Mouse (Mus musculus) kidney, postnatal 0 days (tissue): ENCODE measurements around the gene Gm11020. TPM values are rescaled to one million over a fixed set of nuclear protein-coding genes. Genes with fewer than 3 reads are reported as not detected.
"Not testable (repeated sequence)": the region's sequence is repeated elsewhere in the genome, so short reads cannot be mapped to it uniquely, and the experiment has no call there.

ENCODE experiments used
- ATAC-seq: fragments of 200-750 bp; cut with Nextera tagmentation; replicated peaks from 2 replicates; pipeline ENCODE4 v1.8.0; 2017; ENCODE audit warnings: low read depth, moderate number of reproducible peaks, moderate TSS enrichment, moderate library complexity; ENCODE audit not compliant: low FRiP score
- DNase-seq: peaks from one replicate; pipeline ENCODE4 v3.0.0-alpha.2; 2016; ENCODE audit warnings: low spot score
- H3K27ac ChIP-seq: fragments of 300-500 bp; sonication (generic); 2 replicates; pipeline ENCODE4 v1.5.1; 2014; ENCODE audit warnings: mild to moderate bottlenecking
- H3K27me3 ChIP-seq: fragments of 300-500 bp; sonication (generic); 2 replicates; pipeline ENCODE4 v1.6.1; 2014; ENCODE audit warnings: low read length, mixed read lengths; ENCODE audit not compliant: insufficient read depth
- H3K36me3 ChIP-seq: fragments of 300-500 bp; sonication (generic); 2 replicates; pipeline ENCODE4 v1.6.1; 2014; ENCODE audit warnings: low read length, mixed read lengths; ENCODE audit not compliant: insufficient read depth
- H3K4me1 ChIP-seq: fragments of 300-500 bp; sonication (generic); replicated peaks from 2 replicates; pipeline ENCODE4 v1.6.1; 2014; ENCODE audit warnings: antibody characterized with exemption, low read length, mixed read lengths; ENCODE audit not compliant: insufficient read depth
- H3K4me2 ChIP-seq: fragments of 300-500 bp; sonication (generic); 2 replicates; pipeline ENCODE4 v1.6.1; 2014; ENCODE audit warnings: mild to moderate bottlenecking, low read length, moderate library complexity, mixed read lengths
- H3K4me3 ChIP-seq: fragments of 300-500 bp; sonication (generic); replicated peaks from 2 replicates; pipeline ENCODE4 v1.5.1; 2014; ENCODE audit warnings: low read depth, low read length
- H3K9ac ChIP-seq: fragments of 300-500 bp; sonication (generic); 2 replicates; pipeline ENCODE4 v1.6.1; 2014; ENCODE audit warnings: low read depth, low read length
- H3K9me3 ChIP-seq: fragments of 300-500 bp; sonication (generic); replicated peaks from 2 replicates; pipeline ENCODE4 v1.6.1; 2016; ENCODE audit warnings: low read length, inconsistent platforms, mixed read lengths
- CTCF ChIP-seq: IDR thresholded peaks from 2 replicates; pipeline ENCODE4 v1.5.1; 2016; ENCODE audit warnings: antibody characterized with exemption, low read depth, mild to moderate bottlenecking, moderate library complexity
- WGBS: fragments of 180-500 bp; shearing (Covaris S2); extraction: QIAGEN DNeasy Blood & Tissue Kit; methylation state at CpG from one replicate; pipeline ENCODE4 v1.1.7; 2014; 5-methylcytosine and 5-hydroxymethylcytosine counted together
- polyA plus RNA-seq: library from polyadenylated mRNA; unstranded; fragments of >200 nt; fragmentation: Nextera tagmentation; extraction: Ambion mirVana; gene quantifications from 2 replicates; pipeline ENCODE4 v1.2.1, GENCODE M21; 2015

The Gm11020 gene
- polyA plus RNA-seq, 1 experiment from 2014 or later: not detected

GRCm38 (mm10) chr8:104313311-104313710, 8.1 kb upstream of the Gm11020 start:
- 48% methylated on average over 4 of the region's 4 CpGs for WGBS
- peak; percentile 56 for TF ChIP-seq CTCF
- no peaks in the 10 kb centered on the region for H3K36me3 ChIP-seq
- no peak overlapping the region for H3K4me3 ChIP-seq
- no peaks in the 10 kb centered on the region for H3K9me3 ChIP-seq
- ATAC-seq: no peak
- no peak overlapping the region for H3K9ac ChIP-seq
- no peak overlapping the region for H3K4me2 ChIP-seq
- peak; percentile 25 for DNase-seq
- H3K27ac ChIP-seq: no peak overlapping the region
- no peaks in the 10 kb centered on the region for H3K4me1 ChIP-seq
- H3K27me3 ChIP-seq: no peaks in the 10 kb centered on the region

- not testable (repeated sequence) for H3K27ac ChIP-seq, H3K36me3 ChIP-seq, DNase-seq, H3K4me2 ChIP-seq, H3K9ac ChIP-seq, H3K4me3 ChIP-seq, H3K27me3 ChIP-seq, H3K4me1 ChIP-seq, ATAC-seq, H3K9me3 ChIP-seq
- 85% methylated on average over 12 of the region's 12 CpGs for WGBS
Measured at GRCm38 (mm10) chr8:104321930-104322329, 563 bp downstream of the Gm11020 start, which contains the start of gene Cmtm2b. TSS of gene Cmtm2b (plus strand) at chr8:104322230.

- no peaks in the 10 kb centered on the region for H3K27me3 ChIP-seq
- H3K4me3 ChIP-seq: no peak overlapping the region
- 76% methylated on average over 5 of the region's 5 CpGs for WGBS
- no peaks in the 10 kb centered on the region for H3K36me3 ChIP-seq
- H3K9me3 ChIP-seq: no peaks in the 10 kb centered on the region
- DNase-seq (no peak), ATAC-seq (no peak)
- H3K9ac ChIP-seq: no peak overlapping the region
- no peak overlapping the region for H3K27ac ChIP-seq
- H3K4me2 ChIP-seq: no peak overlapping the region
- H3K4me1 ChIP-seq: no peaks in the 10 kb centered on the region
- peak; percentile 27; the same call in 1 of the 2 replicates for TF ChIP-seq CTCF
Measured at GRCm38 (mm10) chr8:104332665-104333631, 11.6 kb downstream of the Gm11020 start.

- no peak for TF ChIP-seq CTCF
- Histone ChIP-seq H3K4me3 (no peak overlapping the region), H3K9ac (no peak overlapping the region), H3K27ac (no peak overlapping the region), H3K4me2 (no peak overlapping the region), H3K27me3 (no peaks in the 10 kb centered on the region), H3K4me1 (no peaks in the 10 kb centered on the region), H3K9me3 (no peaks in the 10 kb centered on the region), H3K36me3 (no peaks in the 10 kb centered on the region)
- DNase-seq (no peak), ATAC-seq (no peak)
- WGBS: 72% methylated on average over 5 of the region's 5 CpGs
Measured at GRCm38 (mm10) chr8:104333786-104334185, 12.4 kb downstream of the Gm11020 start.

GRCm38 (mm10) chr8:104334196-104334595, 12.8 kb downstream of the Gm11020 start:
- Histone ChIP-seq H3K36me3 (no peaks in the 10 kb centered on the region), H3K4me1 (no peaks in the 10 kb centered on the region), H3K27me3 (no peaks in the 10 kb centered on the region), H3K4me2 (no peak overlapping the region), H3K9me3 (no peaks in the 10 kb centered on the region), H3K27ac (no peak overlapping the region), H3K9ac (no peak overlapping the region), H3K4me3 (no peak overlapping the region)
- no peak for DNase-seq
- TF ChIP-seq CTCF: no peak
- WGBS: 60% methylated on average over 1 of the region's 1 CpGs
- ATAC-seq: no peak

- no peaks in the 10 kb centered on the region for H3K9me3 ChIP-seq
- WGBS: 94% methylated on average over 1 of the region's 1 CpGs
- H3K27ac ChIP-seq: no peak overlapping the region
- H3K9ac ChIP-seq: no peak overlapping the region
- no peak for DNase-seq
- ATAC-seq: no peak
- TF ChIP-seq CTCF: no peak
- H3K27me3 ChIP-seq: no peaks in the 10 kb centered on the region
- H3K36me3 ChIP-seq: no peaks in the 10 kb centered on the region
- H3K4me2 ChIP-seq: no peak overlapping the region
- H3K4me3 ChIP-seq: no peak overlapping the region
- H3K4me1 ChIP-seq: 0 out of 2 replicates have a peak, but pooled peaks cover 10% of the 10 kb centered on the region
Measured at GRCm38 (mm10) chr8:104336806-104337205, 15.4 kb downstream of the Gm11020 start.
